Mouse (Mus musculus) heart, adult 8-10 months (tissue): ENCODE results near the gene Pygo2. TPM values are rescaled to one million over a fixed set of nuclear protein-coding genes. Genes with fewer than 3 reads are reported as not detected.

Experiments
- DNase-seq: peaks from one replicate; pipeline ENCODE4 v3.0.0; 2022; ENCODE audit warnings: low spot score
- total RNA-seq, 4 experiments: library from RNA; stranded (reverse); gene quantifications; 2 replicates each; pipeline ENCODE4 v1.2.4; 2022

Gene Pygo2
- total RNA-seq, 4 experiments from 2014 or later: 13.3 to 17.9 (median 14.9) TPM

DNA sequence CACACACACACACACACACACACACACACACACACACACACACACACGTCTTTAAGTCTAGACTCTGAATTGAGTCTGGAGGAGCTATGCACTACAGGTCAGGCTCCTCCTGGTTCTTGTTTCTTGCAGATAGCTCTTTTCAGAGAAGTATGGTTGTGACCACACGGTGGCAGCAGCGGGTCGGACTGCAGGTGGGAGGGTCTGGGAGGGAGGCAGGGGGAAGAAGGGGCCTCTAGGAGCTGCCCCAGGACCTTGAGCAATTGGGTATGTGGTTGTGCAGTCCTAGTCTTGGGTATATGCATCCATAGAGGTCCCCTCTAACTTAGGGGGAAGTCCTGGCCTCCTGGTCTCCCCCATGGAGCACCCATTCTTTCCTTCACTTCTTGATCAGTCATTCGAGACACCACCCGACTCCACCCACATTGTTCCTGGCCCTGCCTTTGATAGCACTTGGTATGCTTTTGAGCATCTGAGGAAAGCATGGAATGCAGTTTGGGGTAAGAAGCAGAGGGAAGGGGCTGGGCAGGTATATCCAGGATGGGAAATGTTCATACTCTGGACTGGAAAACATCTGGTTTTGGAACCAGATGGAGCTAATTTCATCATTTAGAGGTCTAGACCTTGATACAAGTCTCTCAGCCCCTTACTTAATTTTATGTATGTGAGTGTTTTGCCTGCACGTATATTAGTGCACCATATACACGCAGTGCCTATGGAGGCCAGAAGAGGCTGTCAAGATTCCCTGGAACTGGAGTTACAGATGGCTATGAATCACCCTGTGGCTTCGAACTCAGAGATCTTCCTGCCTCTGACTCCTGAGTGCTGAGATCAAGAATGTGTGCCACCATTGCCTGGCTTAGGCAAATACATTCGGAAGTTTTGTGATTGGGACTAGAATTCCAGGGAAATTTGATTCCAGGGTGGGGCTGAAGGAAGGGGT, 27.0 kb downstream of the Pygo2 start:
- DNase-seq: peak; percentile 44

DNA sequence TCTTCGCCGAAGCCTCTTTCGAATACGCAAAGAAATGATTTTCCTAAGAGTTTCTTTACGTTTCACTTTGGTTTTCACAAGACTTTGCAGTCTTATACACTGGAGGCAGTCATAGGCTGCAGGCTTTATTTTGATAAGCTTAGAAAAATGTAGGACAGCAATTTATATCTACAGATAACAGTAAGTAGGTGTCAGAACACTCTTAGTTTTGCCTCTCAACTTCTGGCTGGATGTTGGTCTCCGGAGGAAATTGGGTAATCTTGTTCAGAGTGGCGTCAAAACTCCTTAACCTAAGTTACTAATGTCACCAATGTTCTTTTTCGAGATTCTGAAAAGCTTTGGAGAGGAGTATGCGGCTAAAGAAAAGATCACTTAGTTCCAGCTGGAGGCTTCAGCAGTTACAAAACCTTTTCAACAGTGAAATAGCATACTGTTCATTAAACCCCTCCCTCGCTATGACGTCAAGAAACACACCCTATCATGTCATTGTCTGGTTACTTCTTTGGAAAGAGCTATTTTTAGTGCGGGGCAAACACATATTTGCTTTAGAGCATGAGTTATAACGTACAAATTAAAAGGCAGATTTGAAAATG, 28.5 kb downstream of the Pygo2 start:
- no peak for DNase-seq

DNA sequence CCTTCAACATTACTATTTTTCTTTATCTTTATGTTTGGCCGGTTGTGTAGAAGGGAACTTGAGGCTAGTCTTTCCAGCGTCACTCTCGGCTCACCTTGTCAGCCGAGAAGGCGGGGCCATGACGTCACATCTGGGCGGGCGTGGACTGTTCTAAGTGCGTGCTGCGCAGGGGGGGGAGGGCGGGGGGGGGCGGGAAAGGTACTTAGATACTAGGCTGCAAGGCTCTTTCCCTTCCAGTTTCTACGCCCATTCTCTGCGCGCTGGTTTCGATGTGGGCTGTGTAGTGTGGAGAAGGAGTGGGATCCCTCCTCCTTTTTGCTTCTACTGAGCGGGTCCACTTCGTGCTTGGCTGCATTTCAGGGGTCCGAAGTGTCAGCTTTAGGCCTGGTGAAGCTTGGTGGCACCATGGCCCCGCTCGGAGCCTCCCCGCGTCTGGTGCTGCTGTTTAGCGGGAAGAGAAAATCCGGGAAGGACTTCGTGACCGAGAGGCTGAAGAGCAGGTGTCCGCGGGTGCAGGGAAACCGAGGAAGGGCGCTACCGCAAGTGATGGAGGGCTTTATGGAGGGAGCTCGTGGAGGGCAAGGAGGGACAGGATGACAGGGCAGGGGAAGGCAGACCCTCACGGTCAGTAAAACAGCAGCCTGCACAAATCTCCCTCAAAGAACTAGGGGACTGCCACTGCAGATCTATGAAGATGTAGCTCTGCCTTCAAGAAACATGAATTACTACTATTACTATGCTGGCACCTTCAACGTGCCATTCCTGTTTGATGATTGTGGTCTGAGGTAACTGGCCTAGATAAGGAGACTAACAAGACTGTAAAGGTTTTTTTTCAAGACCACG, 29.2 kb downstream of the Pygo2 start:
- DNase-seq: peak; percentile 89

DNA sequence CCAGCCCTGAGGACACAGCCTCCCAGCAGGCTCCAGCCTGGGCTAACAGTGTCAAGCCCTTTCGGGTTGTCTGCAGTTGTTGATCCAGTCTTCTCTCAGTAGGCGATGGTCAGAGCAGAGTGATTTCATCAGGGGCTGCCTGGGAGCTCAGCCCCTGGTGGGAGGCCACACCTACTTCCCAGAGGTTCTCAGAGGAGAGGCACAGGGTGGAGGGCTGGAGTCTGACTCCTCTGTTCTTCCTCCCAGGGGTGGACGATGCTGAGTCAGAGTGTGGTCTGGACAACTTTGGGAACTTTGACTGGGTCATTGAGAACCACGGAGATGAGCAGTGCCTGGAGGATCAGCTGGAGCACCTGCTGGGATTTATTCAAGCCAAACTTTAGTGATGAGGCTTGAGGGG, 38.3 kb downstream of the Pygo2 start:
- no peak for DNase-seq

DNA sequence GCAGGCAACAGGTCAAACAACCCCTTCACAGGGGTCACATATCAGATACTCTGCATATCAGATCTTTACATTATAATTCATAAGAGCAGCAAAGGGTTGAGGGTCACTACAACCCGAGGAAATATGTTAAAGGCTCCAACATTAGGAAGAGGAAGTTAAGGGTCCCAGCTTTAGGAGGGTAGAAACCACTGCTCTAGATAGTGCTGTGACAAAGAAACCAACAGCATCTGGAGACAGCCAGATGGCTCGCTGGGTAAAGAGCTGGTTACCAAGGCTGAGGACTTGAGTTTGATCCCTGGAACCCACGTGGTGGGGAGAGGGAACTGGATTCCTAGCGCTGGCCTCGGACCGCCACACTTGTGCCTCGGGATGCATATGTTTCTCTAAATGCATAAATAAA, 42.3 kb downstream of the Pygo2 start:
- no peak for DNase-seq

DNA sequence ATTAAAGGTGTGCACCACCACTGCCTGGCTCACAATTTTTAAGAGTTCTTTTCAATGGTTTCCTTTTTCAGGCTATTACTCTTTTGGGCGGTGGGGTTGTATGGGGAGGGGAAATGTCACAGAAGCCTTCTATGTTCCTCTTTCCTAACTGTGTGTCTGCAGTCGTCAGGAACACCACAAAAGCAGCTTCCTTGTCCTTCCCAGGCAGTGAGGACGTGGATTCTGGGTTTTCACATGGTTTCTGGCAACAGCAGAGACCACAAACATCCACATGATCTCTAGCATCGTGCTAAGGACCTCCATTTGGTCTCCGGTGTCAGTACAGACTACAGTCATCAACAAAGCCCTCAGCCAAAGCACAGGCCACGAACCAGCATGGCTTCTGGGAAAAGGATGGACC, 43.8 kb downstream of the Pygo2 start:
- no peak for DNase-seq

DNA sequence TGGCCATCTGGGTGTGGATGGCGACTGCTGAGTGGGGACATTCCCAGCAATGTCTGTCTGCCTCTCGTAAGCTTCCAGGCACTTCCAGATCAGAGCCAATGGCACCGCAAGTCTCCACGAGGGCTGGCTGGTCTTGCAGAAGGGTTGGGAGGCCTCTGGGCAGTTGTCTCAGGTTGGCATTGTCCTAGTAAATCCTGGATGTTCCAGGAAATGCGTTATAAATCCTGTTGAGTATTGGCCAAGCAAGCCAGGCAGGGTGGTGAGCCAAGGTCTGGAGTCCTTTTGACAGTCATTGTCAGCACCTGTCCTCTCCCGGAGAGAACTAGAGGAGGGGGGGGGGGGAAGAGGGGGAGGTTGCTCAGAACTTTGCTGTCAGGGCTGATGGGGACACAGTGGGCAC, 49.0 kb downstream of the Pygo2 start:
- no peak for DNase-seq

DNA sequence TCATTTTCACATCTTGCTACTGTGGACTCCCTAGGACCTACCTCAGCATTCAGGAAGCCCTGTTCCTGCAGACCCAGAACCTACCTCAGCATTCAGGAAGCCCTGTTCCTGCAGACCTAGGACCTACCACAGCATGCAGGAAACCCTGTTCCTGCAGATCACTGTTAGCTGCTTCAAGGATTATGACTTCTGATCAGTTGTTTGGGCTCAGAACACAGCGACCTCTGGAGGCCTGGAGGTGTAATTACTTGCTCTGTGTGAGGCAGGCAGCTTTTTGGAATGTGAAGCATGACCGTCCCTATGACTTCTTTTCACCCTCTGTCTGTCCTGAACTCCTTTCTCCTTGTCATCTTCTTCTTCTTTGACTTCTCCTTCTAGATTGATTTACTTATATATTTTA, 51.5 kb downstream of the Pygo2 start:
- no peak for DNase-seq

DNA sequence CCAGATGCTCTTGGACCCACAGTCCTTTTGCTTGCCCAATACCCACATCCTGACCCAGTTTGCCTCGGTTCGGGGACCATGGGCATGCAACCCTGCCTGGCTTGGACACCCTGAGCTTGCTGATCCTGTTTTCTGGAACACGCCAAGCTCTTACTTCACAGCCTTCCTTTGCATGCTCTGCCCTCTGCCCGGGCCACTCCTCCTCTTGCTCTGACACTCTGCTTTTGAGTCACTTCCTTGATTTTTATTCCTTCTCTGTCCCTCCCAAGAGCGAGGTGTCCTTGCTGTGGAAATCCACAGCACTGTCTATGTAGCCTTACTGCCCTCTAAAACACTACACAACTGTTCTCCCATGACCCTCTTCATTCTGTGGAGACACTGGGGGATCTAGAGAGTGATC, 52.2 kb downstream of the Pygo2 start:
- DNase-seq: no peak

Other genes starting within 250 kb of the Pygo2 start
- gene Fam189b, start 247.1 kb upstream of the Pygo2 start, total RNA-seq: 1 to 10 TPM; 2.6 to 4.8 (median 4.3) TPM
- 10 to 100 TPM; 17.0 to 19.8 (median 17.9) TPM for gene Gba, start 227.3 kb upstream of the Pygo2 start, total RNA-seq
- gene Thbs3, start 215.0 kb upstream of the Pygo2 start, total RNA-seq: 1 to 10 TPM; 3.2 to 9.8 (median 4.0) TPM
- 10 to 100 TPM; 56.4 to 63.5 (median 59.5) TPM for gene Mtx1, start 203.1 kb upstream of the Pygo2 start, total RNA-seq
- under 1 TPM in 3 of 4 experiments, not detected in 1; 0.13 to 0.63 (median 0.49) TPM for gene Muc1, start 201.2 kb upstream of the Pygo2 start, total RNA-seq
- gene Krtcap2, start 184.2 kb upstream of the Pygo2 start, total RNA-seq: 100 to 1,000 TPM in 1 of 4 experiments, 10 to 100 TPM in 3; 87.0 to 108 (median 89.4) TPM
- gene Trim46, start 183.9 kb upstream of the Pygo2 start, total RNA-seq: under 1 TPM; 0.34 to 0.87 (median 0.83) TPM
- 10 to 100 TPM; 49.1 to 65.7 (median 53.6) TPM for gene Dpm3, start 170.9 kb upstream of the Pygo2 start, total RNA-seq
- gene Slc50a1, start 159.6 kb upstream of the Pygo2 start, total RNA-seq: 10 to 100 TPM; 16.6 to 27.0 (median 21.0) TPM
- 10 to 100 TPM; 28.2 to 36.1 (median 32.6) TPM for gene Efna1, start 149.1 kb upstream of the Pygo2 start, total RNA-seq
- gene Efna3, start 107.2 kb upstream of the Pygo2 start, total RNA-seq: under 1 TPM in 1 of 4 experiments, not detected in 3; 0.11 TPM
- under 1 TPM in 3 of 4 experiments, not detected in 1; 0.19 to 0.34 (median 0.27) TPM for gene Efna4, start 92.2 kb upstream of the Pygo2 start, total RNA-seq
- 10 to 100 TPM; 43.3 to 52.5 (median 48.6) TPM for gene Adam15, start 80.2 kb upstream of the Pygo2 start, total RNA-seq
- gene Dcst2, start 68.2 kb upstream of the Pygo2 start, total RNA-seq: not detected
- gene Dcst1, start 65.0 kb upstream of the Pygo2 start, total RNA-seq: not detected
- gene Zbtb7b, start 35.4 kb upstream of the Pygo2 start, total RNA-seq: 10 to 100 TPM; 19.6 to 23.2 (median 22.9) TPM
- 1 to 10 TPM in 2 of 4 experiments, under 1 TPM in 1, not detected in 1; 0.75 to 1.5 (median 1.2) TPM for gene Lenep, start 27.4 kb upstream of the Pygo2 start, total RNA-seq
- gene Flad1, start 18.3 kb upstream of the Pygo2 start, total RNA-seq: 10 to 100 TPM; 55.5 to 71.8 (median 67.9) TPM
- 1 to 10 TPM; 3.8 to 5.4 (median 4.2) TPM for gene Cks1b, start 11.8 kb upstream of the Pygo2 start, total RNA-seq
- gene Shc1, start 11.8 kb upstream of the Pygo2 start, total RNA-seq: 10 to 100 TPM; 33.3 to 37.7 (median 36.5) TPM
- 10 to 100 TPM; 67.8 to 74.7 (median 71.2) TPM for gene Pbxip1, start 6.5 kb downstream of the Pygo2 start, total RNA-seq
- 1 to 10 TPM; 5.5 to 8.6 (median 7.5) TPM for gene Pmvk, start 24.3 kb downstream of the Pygo2 start, total RNA-seq
- gene Kcnn3, start 90.0 kb downstream of the Pygo2 start, total RNA-seq: 1 to 10 TPM; 2.1 to 3.4 (median 2.4) TPM